Comparison of ENCODE assay signal across 22 mouse cellular contexts in genomic region chr15:10134889-10135288, GRCm38 (mm10). TPM values are rescaled to one million over a fixed set of nuclear protein-coding genes. Genes with fewer than 3 reads are reported as not detected.
A peak's percentile ranks its signal among the peaks of the same experiment; 100 is the strongest.
DNase-seq lines count a peak whose midpoint lies in the region; ATAC-seq lines count a peak whose summit lies in the region.
"Had no signal": no experiment of that assay in that cellular context is flagged by ENCODE, and none has a peak within 500 bp of the region (broad histone marks: within the 10 kb centered on the region; RNA-seq: fewer than 3 reads in every experiment).

No protein-coding gene starts in this region.

- H3K27me3 ChIP-seq in heart, embryonic 12.5 days (replicated peaks) = no peaks in the 10 kb centered on the region
- H3K27me3 ChIP-seq in hindbrain, embryonic 12.5 days = no peaks in the 10 kb centered on the region
- H3K27me3 ChIP-seq: forebrain, embryonic 13.5 days; heart, embryonic 15.5 days; hindbrain, embryonic 15.5 days had no signal

- ATAC-seq in frontal cortex, adult (ENCODE audit: low TSS enrichment) = peak; percentile 88
- no peak for ATAC-seq in heart, embryonic 12.5 days (ENCODE audit: insufficient number of reproducible peaks, low FRiP score)
- ATAC-seq in hindbrain, embryonic 12.5 days (ENCODE audit: low FRiP score) = no peak
- ATAC-seq: activated CD4-positive, CD25-positive, alpha-beta regulatory T cell, adult 4 months; forebrain, embryonic 13.5 days; forebrain, embryonic 16.5 days; intestine, postnatal 0 days had no signal

- no peak overlapping the region for H3K9ac ChIP-seq in heart, embryonic 12.5 days
- no peak overlapping the region for H3K9ac ChIP-seq in hindbrain, embryonic 12.5 days
- H3K9ac ChIP-seq: forebrain, embryonic 13.5 days; heart, embryonic 15.5 days; hindbrain, embryonic 15.5 days had no signal

- WGBS in heart, embryonic 12.5 days = 58% methylated on average over 4 of the region's 4 CpGs
- WGBS in hindbrain, embryonic 12.5 days = 84% methylated on average over 4 of the region's 4 CpGs

- no peaks in the 10 kb centered on the region for H3K9me3 ChIP-seq in heart, embryonic 12.5 days (replicated peaks)
- H3K9me3 ChIP-seq in hindbrain, embryonic 12.5 days (replicated peaks) = no peaks in the 10 kb centered on the region
- H3K9me3 ChIP-seq: forebrain, embryonic 10.5 days; forebrain, embryonic 13.5 days; heart, embryonic 10.5 days; heart, embryonic 15.5 days; hindbrain, embryonic 15.5 days had no signal

- H3K27ac ChIP-seq in heart, embryonic 12.5 days (ENCODE audit: poor library complexity, severe bottlenecking) = no peak overlapping the region
- H3K27ac ChIP-seq in hindbrain, embryonic 12.5 days = no peak overlapping the region
- H3K27ac ChIP-seq: forebrain, embryonic 10.5 days; forebrain, embryonic 13.5 days; heart, embryonic 10.5 days; heart, embryonic 15.5 days; hindbrain, embryonic 15.5 days had no signal

- H3K4me3 ChIP-seq in heart, embryonic 12.5 days = no peak overlapping the region
- H3K4me3 ChIP-seq in hindbrain, embryonic 12.5 days = no peak overlapping the region
- H3K4me3 ChIP-seq: forebrain, embryonic 10.5 days; forebrain, embryonic 13.5 days; heart, embryonic 10.5 days; heart, embryonic 15.5 days; hindbrain, embryonic 15.5 days had no signal

- H3K4me2 ChIP-seq in heart, embryonic 12.5 days = no peak overlapping the region
- no peak overlapping the region for H3K4me2 ChIP-seq in hindbrain, embryonic 12.5 days (replicated peaks)
- H3K4me2 ChIP-seq: forebrain, embryonic 13.5 days; heart, embryonic 15.5 days; hindbrain, embryonic 15.5 days had no signal

- DNase-seq in frontal cortex, postnatal 10 days (ENCODE audit: low spot score in 2 of 2) = no peak
- peak; percentile 16 for DNase-seq in heart, adult 8-10 months (ENCODE audit: low spot score)
- peak; percentile 3 for DNase-seq in layer of hippocampus, adult 11-12 months (ENCODE audit: low spot score)
- DNase-seq in layer of hippocampus, postnatal 10 days (ENCODE audit: low spot score in 2 of 2) = no peak
- DNase-seq in brain, adult 2 months (ENCODE audit: low read depth, low spot score) = peak; percentile 24
- DNase-seq: adrenal gland, adult 8-10 months; adrenal gland, postnatal 25 days; cerebellum, adult 18-20 months; cerebellum, adult 9-10 months; cerebellum, postnatal 14 days; gastrocnemius, postnatal 25 days had no signal

- H3K4me1 ChIP-seq in heart, embryonic 12.5 days (replicated peaks) = no peaks in the 10 kb centered on the region
- no peaks in the 10 kb centered on the region for H3K4me1 ChIP-seq in hindbrain, embryonic 12.5 days
- H3K4me1 ChIP-seq: forebrain, embryonic 10.5 days; forebrain, embryonic 13.5 days; heart, embryonic 10.5 days; heart, embryonic 15.5 days; hindbrain, embryonic 15.5 days had no signal

- no peaks in the 10 kb centered on the region for H3K36me3 ChIP-seq in heart, embryonic 12.5 days
- H3K36me3 ChIP-seq in hindbrain, embryonic 12.5 days = no peaks in the 10 kb centered on the region
- H3K36me3 ChIP-seq: forebrain, embryonic 10.5 days; heart, embryonic 10.5 days; heart, embryonic 15.5 days; hindbrain, embryonic 15.5 days had no signal

RNA-seq across cellular contexts. Expression of gene Prlr, which starts 42.1 kb away (rescaled TPM):
- 1 to 10 TPM; 5.2 to 7.7 (median 6.3) TPM for total RNA-seq in heart, adult 8-10 months (2022)
- polyA plus RNA-seq in heart, embryonic 12.5 days (2016; fragmentation: Nextera tagmentation; extraction: Ambion mirVana) = 1.6 and 2.0 TPM in 2 replicates
- 1 to 10 TPM; 4.0 to 4.4 TPM for total RNA-seq in layer of hippocampus, postnatal 10 days (2021)
- 0.35 and 0.46 TPM in 2 replicates for polyA plus RNA-seq in hindbrain, embryonic 12.5 days (2016; fragmentation: Nextera tagmentation; extraction: Ambion mirVana)

Comparison
In these comparisons a context has a peak if more than half of its experiments do, and no peak if none do; other contexts are left out.
1. DNase-seq: peak in heart, adult 8-10 months (single experiment), layer of hippocampus, adult 11-12 months (single experiment) and brain, adult 2 months (single experiment); none in frontal cortex, postnatal 10 days (0 of 2) and layer of hippocampus, postnatal 10 days (0 of 2).